Mouse (Mus musculus) liver, embryonic 11.5 days (tissue): ENCODE measurements at regions not wholly inside any gene's neighbourhood (a gene's known extent, or its start where the extent isn't known, plus 50 kb on each side); places are given as distances from the start of the nearest gene placed in this dataset.

Experiments
- ATAC-seq: fragments of 200-750 bp; cut with Nextera tagmentation; replicated peaks from 2 replicates; pipeline ENCODE4 v1.8.0; 2017; ENCODE audit warnings: moderate number of reproducible peaks, mild to moderate bottlenecking, moderate TSS enrichment, moderate library complexity; ENCODE audit not compliant: low FRiP score
- DNase-seq: peaks from one replicate; pipeline ENCODE4 v3.0.0-alpha.2; 2017; ENCODE audit warnings: low spot score
- H3K27ac ChIP-seq: fragments of 300-500 bp; sonication (generic); 2 replicates; pipeline ENCODE4 v1.5.1; 2014; ENCODE audit warnings: mild to moderate bottlenecking, low read depth, low read length, control low read depth
- H3K27me3 ChIP-seq: fragments of 300-500 bp; sonication (generic); replicated peaks from 2 replicates; pipeline ENCODE4 v1.6.1; 2014; ENCODE audit warnings: low read length, mixed read lengths; ENCODE audit not compliant: control insufficient read depth, insufficient read depth
- H3K36me3 ChIP-seq: fragments of 300-500 bp; sonication (generic); 2 replicates; pipeline ENCODE4 v1.6.1; 2014; ENCODE audit warnings: mild to moderate bottlenecking, low read length, moderate library complexity, mixed read lengths; ENCODE audit not compliant: control insufficient read depth, insufficient read depth
- H3K4me1 ChIP-seq: fragments of 300-500 bp; sonication (generic); replicated peaks from 2 replicates; pipeline ENCODE4 v1.6.1; 2014; ENCODE audit warnings: low read length, mixed read lengths; ENCODE audit not compliant: control insufficient read depth, insufficient read depth
- H3K4me2 ChIP-seq: fragments of 300-500 bp; sonication (generic); 2 replicates; pipeline ENCODE4 v1.6.1; 2014; ENCODE audit warnings: mild to moderate bottlenecking, control low read depth, moderate library complexity
- H3K4me3 ChIP-seq: fragments of 300-500 bp; sonication (generic); 2 replicates; pipeline ENCODE4 v1.5.1; 2014; ENCODE audit warnings: low read depth, low read length, control low read depth
- H3K9ac ChIP-seq: fragments of 300-500 bp; sonication (generic); 2 replicates; pipeline ENCODE4 v1.6.1; 2014; ENCODE audit warnings: low read depth, low read length, control low read depth
- H3K9me3 ChIP-seq: fragments of 300-500 bp; sonication (generic); 2 replicates; pipeline ENCODE4 v1.6.1; 2016; ENCODE audit warnings: low read length, inconsistent platforms, mixed read lengths; ENCODE audit not compliant: control insufficient read depth
- WGBS: fragments of 180-500 bp; shearing (Covaris S2); extraction: QIAGEN DNeasy Blood & Tissue Kit; methylation state at CpG from one replicate; pipeline ENCODE4 v1.1.7; 2014; 5-methylcytosine and 5-hydroxymethylcytosine counted together

- no peak overlapping the region for H3K27ac ChIP-seq
- H3K9ac ChIP-seq = no peak overlapping the region
- no peak overlapping the region for H3K4me3 ChIP-seq
- no peaks in the 10 kb centered on the region for H3K36me3 ChIP-seq
- no peaks in the 10 kb centered on the region for H3K4me1 ChIP-seq
- WGBS = 51% methylated on average over 2 of the region's 2 CpGs
- ATAC-seq (no peak), DNase-seq (no peak)
- no peaks in the 10 kb centered on the region for H3K27me3 ChIP-seq
- no peaks in the 10 kb centered on the region for H3K9me3 ChIP-seq
- no peak overlapping the region for H3K4me2 ChIP-seq
Observed at GRCm38 (mm10) chr10:19412926-19413325, 56.6 kb downstream of the Olig3 start.

- Histone ChIP-seq H3K4me3 (no peak overlapping the region), H3K36me3 (no peaks in the 10 kb centered on the region), H3K4me2 (no peak overlapping the region), H3K27me3 (no peaks in the 10 kb centered on the region), H3K9me3 (no peaks in the 10 kb centered on the region), H3K9ac (no peak overlapping the region), H3K27ac (no peak overlapping the region), H3K4me1 (no peaks in the 10 kb centered on the region)
- 43% methylated on average over 5 of the region's 5 CpGs for WGBS
- ATAC-seq = no peak
- DNase-seq = no peak
Observed at GRCm38 (mm10) chr10:19413935-19414334, 57.6 kb downstream of the Olig3 start.

- 59% methylated on average over 5 of the region's 5 CpGs for WGBS
- Histone ChIP-seq H3K4me3 (no peak overlapping the region), H3K27me3 (no peaks in the 10 kb centered on the region), H3K4me2 (no peak overlapping the region), H3K9me3 (no peaks in the 10 kb centered on the region), H3K36me3 (no peaks in the 10 kb centered on the region), H3K9ac (no peak overlapping the region), H3K4me1 (no peaks in the 10 kb centered on the region), H3K27ac (no peak overlapping the region)
- ATAC-seq (no peak), DNase-seq (no peak)
Observed at GRCm38 (mm10) chr10:19414834-19415233, 58.5 kb downstream of the Olig3 start.

- no peaks in the 10 kb centered on the region for H3K9me3 ChIP-seq
- DNase-seq (no peak), ATAC-seq (no peak)
- H3K4me3 ChIP-seq = no peak overlapping the region
- H3K36me3 ChIP-seq = no peaks in the 10 kb centered on the region
- no peak overlapping the region for H3K27ac ChIP-seq
- no peaks in the 10 kb centered on the region for H3K27me3 ChIP-seq
- no peak overlapping the region for H3K4me2 ChIP-seq
- H3K9ac ChIP-seq = no peak overlapping the region
- H3K4me1 ChIP-seq = no peaks in the 10 kb centered on the region
- WGBS = 63% methylated on average over 1 of the region's 1 CpGs
Observed at GRCm38 (mm10) chr10:19424030-19424429, 67.7 kb downstream of the Olig3 start.

GRCm38 (mm10) chr10:19424961-19425360, 68.6 kb downstream of the Olig3 start:
- no peak overlapping the region for H3K4me3 ChIP-seq
- no peaks in the 10 kb centered on the region for H3K27me3 ChIP-seq
- ATAC-seq = no peak
- H3K4me2 ChIP-seq = no peak overlapping the region
- H3K27ac ChIP-seq = no peak overlapping the region
- 69% methylated on average over 3 of the region's 3 CpGs for WGBS
- H3K9ac ChIP-seq = no peak overlapping the region
- no peaks in the 10 kb centered on the region for H3K4me1 ChIP-seq
- DNase-seq = no peak
- H3K9me3 ChIP-seq = no peaks in the 10 kb centered on the region
- no peaks in the 10 kb centered on the region for H3K36me3 ChIP-seq

- WGBS = 83% methylated on average over 3 of the region's 3 CpGs
- H3K9ac ChIP-seq = no peak overlapping the region
- no peaks in the 10 kb centered on the region for H3K9me3 ChIP-seq
- H3K4me1 ChIP-seq = no peaks in the 10 kb centered on the region
- H3K4me3 ChIP-seq = no peak overlapping the region
- ATAC-seq = no peak
- DNase-seq = no peak
- no peaks in the 10 kb centered on the region for H3K27me3 ChIP-seq
- H3K36me3 ChIP-seq = no peaks in the 10 kb centered on the region
- no peak overlapping the region for H3K4me2 ChIP-seq
- no peak overlapping the region for H3K27ac ChIP-seq
Observed at GRCm38 (mm10) chr10:19426835-19427234, 70.5 kb downstream of the Olig3 start.

GRCm38 (mm10) chr10:19432515-19432914, 76.2 kb downstream of the Olig3 start:
- 90% methylated on average over 4 of the region's 4 CpGs for WGBS
- H3K4me2 ChIP-seq = no peak overlapping the region
- no peaks in the 10 kb centered on the region for H3K36me3 ChIP-seq
- no peak overlapping the region for H3K27ac ChIP-seq
- no peaks in the 10 kb centered on the region for H3K27me3 ChIP-seq
- no peaks in the 10 kb centered on the region for H3K4me1 ChIP-seq
- H3K4me3 ChIP-seq = no peak overlapping the region
- no peak overlapping the region for H3K9ac ChIP-seq
- no peak for DNase-seq
- no peaks in the 10 kb centered on the region for H3K9me3 ChIP-seq
- no peak for ATAC-seq

GRCm38 (mm10) chr10:19434661-19435060, 78.3 kb downstream of the Olig3 start:
- 76% methylated on average over 6 of the region's 6 CpGs for WGBS
- no peak for ATAC-seq

GRCm38 (mm10) chr10:19441807-19442206, 85.5 kb downstream of the Olig3 start:
- DNase-seq (no peak), ATAC-seq (no peak)
- no peaks in the 10 kb centered on the region for H3K27me3 ChIP-seq
- no peak overlapping the region for H3K4me3 ChIP-seq
- H3K36me3 ChIP-seq = no peaks in the 10 kb centered on the region
- H3K4me2 ChIP-seq = no peak overlapping the region
- no peaks in the 10 kb centered on the region for H3K4me1 ChIP-seq
- H3K9ac ChIP-seq = no peak overlapping the region
- H3K9me3 ChIP-seq = no peaks in the 10 kb centered on the region
- 72% methylated on average over 12 of the region's 12 CpGs for WGBS
- H3K27ac ChIP-seq = no peak overlapping the region

More at GRCm38 (mm10) chr10:19434661-19435060, 78.3 kb downstream of the Olig3 start:
- Histone ChIP-seq H3K27me3 (no peaks in the 10 kb centered on the region), H3K9ac (no peak overlapping the region), H3K4me2 (no peak overlapping the region), H3K36me3 (no peaks in the 10 kb centered on the region), H3K4me3 (no peak overlapping the region), H3K4me1 (no peaks in the 10 kb centered on the region), H3K27ac (no peak overlapping the region), H3K9me3 (no peaks in the 10 kb centered on the region)
- no peak for DNase-seq
